Comparison of ENCODE assay signal across 28 mouse cellular contexts in the genomic region with DNA sequence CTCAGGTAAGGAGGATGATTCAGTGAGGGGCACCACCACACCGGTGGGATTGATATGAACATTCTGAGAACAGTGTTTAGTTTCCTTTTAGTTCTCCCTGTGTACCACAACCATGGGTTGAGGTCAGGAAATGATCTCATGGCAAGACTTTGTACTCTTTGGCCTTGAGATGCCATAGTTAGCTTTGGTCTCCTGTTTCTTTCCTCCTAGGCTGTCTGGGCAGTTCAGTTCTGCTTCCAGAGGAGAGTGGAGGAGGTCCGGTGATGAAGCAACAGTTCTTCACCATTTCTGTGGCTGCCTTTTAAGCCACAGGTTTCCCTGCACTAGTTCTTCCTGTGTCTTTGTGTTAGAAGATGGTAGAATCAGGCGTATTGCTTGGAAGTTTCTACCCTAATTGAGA. TPM values are rescaled to one million over a fixed set of nuclear protein-coding genes. Genes with fewer than 3 reads are reported as not detected.
DNase-seq lines count a peak whose midpoint lies in the region; ATAC-seq and TF ChIP-seq lines count a peak whose summit lies in the region.
"Had no signal": no experiment of that assay in that cellular context is flagged by ENCODE, and none has a peak within 500 bp of the region (broad histone marks: within the 10 kb centered on the region; RNA-seq: fewer than 3 reads in every experiment).

No protein-coding gene starts in this region.

- H3K4me1 ChIP-seq in testis, adult 2 months (ENCODE audit: control insufficient read depth, insufficient read depth, low read length), result no peaks in the 10 kb centered on the region
- H3K4me1 ChIP-seq: embryonic facial prominence, embryonic 13.5 days; heart, embryonic 15.5 days; intestine, embryonic 15.5 days; limb, embryonic 13.5 days; liver, embryonic 12.5 days had no signal

- ATAC-seq in megakaryocyte, adult 5-6 weeks (ENCODE audit: poor library complexity, severe bottlenecking), result peak; percentile 67
- ATAC-seq: forebrain, embryonic 15.5 days; hindbrain, embryonic 16.5 days; intestine, embryonic 15.5 days; liver, embryonic 12.5 days had no signal

- DNase-seq in gastrocnemius, adult 2 months, result no peak
- no peak for DNase-seq in gastrocnemius, postnatal 10 days
- DNase-seq in testis, postnatal 14 days (ENCODE audit: low spot score), result no peak
- no peak for DNase-seq in left cerebral cortex, postnatal 14 days (ENCODE audit: low spot score in 2 of 2)
- DNase-seq in c-Kit-positive CD71-positive TER-119-positive erythroid progenitor cells, embryonic 14.5 days (ENCODE audit: low spot score), result no peak
- DNase-seq: adrenal gland, postnatal 25 days; B cell, adult 2 months; cerebellum, adult 11-12 months; cerebellum, postnatal 14 days; embryo, embryonic 11 days; gastrocnemius, postnatal 25 days; heart, postnatal 36 days; kidney, postnatal 25 days; lung, adult 18-20 months; lung, postnatal 10 days; midbrain, embryonic 14.5 days; spleen, adult 18-20 months; thymus, postnatal 25 days had no signal

- H3K4me3 ChIP-seq in gastrocnemius, adult 2 months, result 0 out of 2 replicates have a peak overlapping the region, but pooled peaks have one; percentile 13
- peak overlapping the region; percentile 4; the same call in 1 of the 2 replicates for H3K4me3 ChIP-seq in testis, adult 2 months (ENCODE audit: control insufficient read depth, low read depth, low read length)
- H3K4me3 ChIP-seq: embryonic facial prominence, embryonic 13.5 days; erythroblast, embryonic 14.5 days; forebrain, embryonic 15.5 days; heart, embryonic 15.5 days; intestine, embryonic 15.5 days; limb, embryonic 13.5 days; liver, embryonic 12.5 days had no signal

- intact Hi-C loops in gastrocnemius, adult 2 months (cut with DNase I), result no loop called here
- intact Hi-C loops in left cerebral cortex, postnatal 14 days (cut with DNase I), result no loop called here

- no peak for TF ChIP-seq POLR2A in testis, adult 2 months (IDR thresholded peaks at IDR 0.05; ENCODE audit: control insufficient read depth, low read depth, low read length)

- TF ChIP-seq CTCF in gastrocnemius, adult 2 months (IDR thresholded peaks at IDR 0.05), result no peak
- no peak for TF ChIP-seq CTCF in testis, adult 2 months (IDR thresholded peaks at IDR 0.05; ENCODE audit: control insufficient read depth, insufficient read depth, insufficient replicate concordance, low read depth, low read length)

- peak overlapping the region; percentile 88 for H3K27ac ChIP-seq in gastrocnemius, adult 2 months
- H3K27ac ChIP-seq in testis, adult 2 months (ENCODE audit: control insufficient read depth, insufficient read depth, low read depth, low read length), result no peak overlapping the region
- H3K27ac ChIP-seq: embryonic facial prominence, embryonic 13.5 days; forebrain, embryonic 15.5 days; heart, embryonic 15.5 days; intestine, embryonic 15.5 days; limb, embryonic 13.5 days; liver, embryonic 12.5 days had no signal

- H3K27me3 ChIP-seq in testis, adult 2 months (ENCODE audit: control insufficient read depth, insufficient read depth, low read length), result no peaks in the 10 kb centered on the region
- H3K27me3 ChIP-seq: embryonic facial prominence, embryonic 13.5 days; forebrain, embryonic 15.5 days; heart, embryonic 15.5 days; intestine, embryonic 15.5 days; limb, embryonic 13.5 days; liver, embryonic 12.5 days had no signal

- H3K36me3 ChIP-seq in testis, adult 2 months (ENCODE audit: control insufficient read depth, insufficient read depth, low read length), result no peaks in the 10 kb centered on the region
- H3K36me3 ChIP-seq: embryonic facial prominence, embryonic 13.5 days; forebrain, embryonic 15.5 days; heart, embryonic 15.5 days; intestine, embryonic 15.5 days; limb, embryonic 13.5 days; liver, embryonic 12.5 days had no signal

RNA-seq across cellular contexts. Expression of a gene that starts 31.4 kb away (rescaled TPM):
- total RNA-seq in gastrocnemius, adult 2 months (2021), result 100 to 1,000 TPM; 155 to 233 TPM
- total RNA-seq in gastrocnemius, postnatal 10 days (2021), result 100 to 1,000 TPM; 111 to 124 TPM
- polyA plus RNA-seq in testis, adult 2 months (2012; rRNA removed), result 220 and 242 TPM in 2 replicates
- total RNA-seq in megakaryocyte, adult 5-6 weeks (2015), result 18.5 and 18.7 TPM in 2 replicates
- total RNA-seq in megakaryocyte, adult 5-6 weeks (2017), result 20.8 and 25.1 TPM in 2 replicates
- 100 to 1,000 TPM; 106 to 114 TPM for total RNA-seq in left cerebral cortex, postnatal 14 days (2021)

Comparison
In these comparisons a context has a peak if more than half of its experiments do, and no peak if none do; other contexts are left out.
1. RNA of a gene that starts 31.4 kb away (total RNA-seq): 155 to 233 TPM in gastrocnemius, adult 2 months, 111 to 124 TPM in gastrocnemius, postnatal 10 days and 106 to 114 TPM in left cerebral cortex, postnatal 14 days; 18.5 to 25.1 TPM in megakaryocyte, adult 5-6 weeks; every median in the first group is over 4 times any median in the second.